Mouse (Mus musculus) hindbrain, embryonic 11.5 days (tissue): ENCODE measurements around the gene Tprn. TPM values are rescaled to one million over a fixed set of nuclear protein-coding genes. Genes with fewer than 3 reads are reported as not detected.

Experiments
- polyA plus RNA-seq: library from polyadenylated mRNA; unstranded; fragments of >200 nt; fragmentation: Nextera tagmentation; extraction: Ambion mirVana; gene quantifications from 2 replicates; pipeline ENCODE4 v1.2.1, GENCODE M21; 2014

Tprn gene
- polyA plus RNA-seq, 1 experiment from 2014 or later, result 4.5 TPM

Other genes starting within 250 kb of the Tprn start
- gene Nsmf, start 208.3 kb upstream of the Tprn start, polyA plus RNA-seq, result 37.6 and 51.1 TPM in 2 replicates
- gene Entpd8, start 182.3 kb upstream of the Tprn start, polyA plus RNA-seq, result not detected in 2 replicates
- not detected in 2 replicates for gene Noxa1, start 167.5 kb upstream of the Tprn start, polyA plus RNA-seq
- gene Nrarp, start 81.9 kb upstream of the Tprn start, polyA plus RNA-seq, result 44.6 and 60.5 TPM in 2 replicates
- gene Tor4a, start 65.7 kb upstream of the Tprn start, polyA plus RNA-seq, result 0.94 and 2.4 TPM in 2 replicates
- gene Nelfb, start 51.1 kb upstream of the Tprn start, polyA plus RNA-seq, result 89.6 and 93.7 TPM in 2 replicates
- gene Stpg3, start 48.0 kb upstream of the Tprn start, polyA plus RNA-seq, result not detected in 2 replicates
- gene Fam166a, start 43.9 kb upstream of the Tprn start, polyA plus RNA-seq, result not detected in 2 replicates
- gene Tubb4b, start 37.9 kb upstream of the Tprn start, polyA plus RNA-seq, result 519 and 526 TPM in 2 replicates
- not detected in 2 replicates for gene Slc34a3, start 28.3 kb upstream of the Tprn start, polyA plus RNA-seq
- gene Rnf224, start 25.8 kb upstream of the Tprn start, polyA plus RNA-seq, result not detected in 2 replicates
- gene Rnf208, start 20.4 kb upstream of the Tprn start, polyA plus RNA-seq, result 21.7 and 23.9 TPM in 2 replicates
- gene Cysrt1, start 20.2 kb upstream of the Tprn start, polyA plus RNA-seq, result not detected in 2 replicates
- 4.3 and 4.9 TPM in 2 replicates for gene AL732309.1, start 15.8 kb upstream of the Tprn start, polyA plus RNA-seq
- 12.2 and 14.6 TPM in 2 replicates for gene Tmem203, start 7.2 kb upstream of the Tprn start, polyA plus RNA-seq
- 244 and 248 TPM in 2 replicates for gene Ssna1, start 9.8 kb downstream of the Tprn start, polyA plus RNA-seq
- gene Anapc2, start 9.9 kb downstream of the Tprn start, polyA plus RNA-seq, result 107 and 110 TPM in 2 replicates
- gene Tmem210, start 25.5 kb downstream of the Tprn start, polyA plus RNA-seq, result not detected in 2 replicates
- gene Lrrc26, start 27.3 kb downstream of the Tprn start, polyA plus RNA-seq, result not detected in 2 replicates
- 3.6 and 3.9 TPM in 2 replicates for gene Grin1, start 56.6 kb downstream of the Tprn start, polyA plus RNA-seq
- 86.7 and 133 TPM in 2 replicates for gene Man1b1, start 69.7 kb downstream of the Tprn start, polyA plus RNA-seq
- gene Dpp7, start 93.7 kb downstream of the Tprn start, polyA plus RNA-seq, result 13.4 and 21.3 TPM in 2 replicates
- 4.1 and 6.5 TPM in 2 replicates for gene Uap1l1, start 103.1 kb downstream of the Tprn start, polyA plus RNA-seq
- 41.0 and 45.2 TPM in 2 replicates for gene Sapcd2, start 109.7 kb downstream of the Tprn start, polyA plus RNA-seq
- 0.21 TPM in 1 of 2 replicates, not detected in the other for gene Entpd2, start 133.3 kb downstream of the Tprn start, polyA plus RNA-seq
- 123 and 151 TPM in 2 replicates for gene Npdc1, start 136.7 kb downstream of the Tprn start, polyA plus RNA-seq
- gene Fut7, start 160.6 kb downstream of the Tprn start, polyA plus RNA-seq, result 0.11 TPM in 1 of 2 replicates, not detected in the other
- gene Abca2, start 166.1 kb downstream of the Tprn start, polyA plus RNA-seq, result 3.5 and 3.7 TPM in 2 replicates
- 0.57 TPM in 1 of 2 replicates, not detected in the other for gene Clic3, start 194.2 kb downstream of the Tprn start, polyA plus RNA-seq
- gene Paxx, start 198.5 kb downstream of the Tprn start, polyA plus RNA-seq, result 27.6 and 28.0 TPM in 2 replicates
- gene Ptgds, start 207.4 kb downstream of the Tprn start, polyA plus RNA-seq, result 0.39 and 0.64 TPM in 2 replicates
- not detected in 2 replicates for gene Lcn12, start 231.3 kb downstream of the Tprn start, polyA plus RNA-seq
- 64.2 and 75.3 TPM in 2 replicates for gene Fbxw5, start 238.1 kb downstream of the Tprn start, polyA plus RNA-seq
- 4.0 and 6.1 TPM in 2 replicates for gene C8g, start 239.1 kb downstream of the Tprn start, polyA plus RNA-seq